Mouse (Mus musculus) midbrain, embryonic 15.5 days (tissue): ENCODE measurements around the gene Slc6a6. TPM values are rescaled to one million over a fixed set of nuclear protein-coding genes. Genes with fewer than 3 reads are reported as not detected.

Source experiments
- ATAC-seq: fragments of 200-750 bp; cut with Nextera tagmentation; replicated peaks from 2 replicates; pipeline ENCODE4 v1.8.0; 2017; ENCODE audit warnings: moderate TSS enrichment
- H3K27ac ChIP-seq: fragments of 300-500 bp; sonication (generic); 2 replicates; pipeline ENCODE4 v1.5.1; 2015; ENCODE audit warnings: mild to moderate bottlenecking, inconsistent platforms
- H3K27me3 ChIP-seq: fragments of 300-500 bp; sonication (generic); replicated peaks from 2 replicates; pipeline ENCODE4 v1.6.1; 2015; ENCODE audit warnings: inconsistent platforms
- H3K36me3 ChIP-seq: fragments of 300-500 bp; sonication (generic); replicated peaks from 2 replicates; pipeline ENCODE4 v1.6.1; 2015; ENCODE audit warnings: inconsistent platforms
- H3K4me1 ChIP-seq: fragments of 300-500 bp; sonication (generic); 2 replicates; pipeline ENCODE4 v1.6.1; 2015; ENCODE audit warnings: inconsistent platforms
- H3K4me2 ChIP-seq: fragments of 300-500 bp; sonication (generic); 2 replicates; pipeline ENCODE4 v1.6.1; 2015; ENCODE audit warnings: inconsistent platforms, mild to moderate bottlenecking, moderate library complexity
- H3K4me3 ChIP-seq: fragments of 300-500 bp; sonication (generic); 2 replicates; pipeline ENCODE4 v1.5.1; 2015; ENCODE audit warnings: mild to moderate bottlenecking, inconsistent platforms
- H3K9ac ChIP-seq: fragments of 300-500 bp; sonication (generic); 2 replicates; pipeline ENCODE4 v1.6.1; 2015; ENCODE audit warnings: mild to moderate bottlenecking, inconsistent platforms
- H3K9me3 ChIP-seq: fragments of 300-500 bp; sonication (generic); 2 replicates; pipeline ENCODE4 v1.6.1; 2016; ENCODE audit warnings: inconsistent platforms
- WGBS: fragments of 180-500 bp; shearing (Covaris S2); methylation state at CpG from one replicate; pipeline ENCODE4 v1.1.7; 2015; ENCODE audit warnings: mixed read lengths; 5-methylcytosine and 5-hydroxymethylcytosine counted together
- polyA plus RNA-seq: library from polyadenylated mRNA; unstranded; fragments of >200 nt; fragmentation: Nextera tagmentation; extraction: Ambion mirVana; gene quantifications from 2 replicates; pipeline ENCODE4 v1.2.1, GENCODE M21; 2015

Slc6a6 gene
- polyA plus RNA-seq, 1 experiment from 2014 or later = 123 TPM

GRCm38 (mm10) chr6:91718603-91719002, 34.8 kb downstream of the Slc6a6 start:
- Histone ChIP-seq H3K36me3 (0 out of 2 replicates have a peak, but pooled peaks cover 5% of the 10 kb centered on the region), H3K4me1 (peaks cover 45% of the 10 kb centered on the region), H3K27me3 (no peaks in the 10 kb centered on the region), H3K9me3 (no peaks in the 10 kb centered on the region), H3K4me2 (no peak overlapping the region), H3K4me3 (no peak overlapping the region), H3K9ac (no peak overlapping the region), H3K27ac (peak overlapping the region; percentile 90)
- no peak for ATAC-seq
- WGBS = 28% methylated on average over 3 of the region's 3 CpGs

- 38% methylated on average over 6 of the region's 6 CpGs for WGBS
Observed at GRCm38 (mm10) chr6:91719042-91719747, 35.3 kb downstream of the Slc6a6 start.

GRCm38 (mm10) chr6:91719865-91720533, 36.1 kb downstream of the Slc6a6 start:
- Histone ChIP-seq H3K27ac (peak overlapping the region; percentile 90), H3K4me1 (peaks cover 42% of the 10 kb centered on the region), H3K4me2 (peak overlapping the region; percentile 28; the same call in 1 of the 2 replicates), H3K27me3 (no peaks in the 10 kb centered on the region), H3K9ac (peak overlapping the region; percentile 9; the same call in 1 of the 2 replicates), H3K4me3 (no peak overlapping the region), H3K9me3 (no peaks in the 10 kb centered on the region), H3K36me3 (peaks cover 16% of the 10 kb centered on the region)
- WGBS = 4% methylated on average over 9 of the region's 9 CpGs
- ATAC-seq = peak; percentile 84

More at GRCm38 (mm10) chr6:91719042-91719747, 35.3 kb downstream of the Slc6a6 start:
- H3K27me3 ChIP-seq = no peaks in the 10 kb centered on the region
- H3K4me3 ChIP-seq = no peak overlapping the region
- no peaks in the 10 kb centered on the region for H3K9me3 ChIP-seq
- no peak overlapping the region for H3K9ac ChIP-seq
- peak overlapping the region; percentile 28; the same call in 1 of the 2 replicates for H3K4me2 ChIP-seq
- H3K36me3 ChIP-seq = peaks cover 8% of the 10 kb centered on the region; the same call in 1 of the 2 replicates
- peak; percentile 79 for ATAC-seq
- peaks cover 42% of the 10 kb centered on the region for H3K4me1 ChIP-seq
- peak overlapping the region; percentile 90 for H3K27ac ChIP-seq

- Histone ChIP-seq H3K9me3 (no peaks in the 10 kb centered on the region), H3K4me3 (no peak overlapping the region), H3K27me3 (no peaks in the 10 kb centered on the region), H3K4me2 (peak overlapping the region; percentile 28; the same call in 1 of the 2 replicates), H3K36me3 (peaks cover 20% of the 10 kb centered on the region), H3K4me1 (peaks cover 42% of the 10 kb centered on the region), H3K9ac (peak overlapping the region; percentile 9; the same call in 1 of the 2 replicates), H3K27ac (peak overlapping the region; percentile 90)
- peak; percentile 31 for ATAC-seq
- 51% methylated on average over 4 of the region's 4 CpGs for WGBS
Observed at GRCm38 (mm10) chr6:91720588-91721214, 36.8 kb downstream of the Slc6a6 start.

GRCm38 (mm10) chr6:91721215-91721701, 37.4 kb downstream of the Slc6a6 start:
- no peak overlapping the region for H3K4me2 ChIP-seq
- peaks cover 26% of the 10 kb centered on the region for H3K36me3 ChIP-seq
- ATAC-seq = no peak
- H3K27ac ChIP-seq = peak overlapping the region; percentile 72
- 25% methylated on average over 11 of the region's 12 CpGs for WGBS
- H3K4me1 ChIP-seq = peaks cover 42% of the 10 kb centered on the region
- H3K9me3 ChIP-seq = no peaks in the 10 kb centered on the region
- no peak overlapping the region for H3K4me3 ChIP-seq
- H3K27me3 ChIP-seq = no peaks in the 10 kb centered on the region
- H3K9ac ChIP-seq = peak overlapping the region; percentile 21; the same call in 1 of the 2 replicates

- Histone ChIP-seq H3K36me3 (peaks cover 32% of the 10 kb centered on the region), H3K27me3 (no peaks in the 10 kb centered on the region), H3K4me2 (no peak overlapping the region), H3K9me3 (no peaks in the 10 kb centered on the region), H3K4me1 (peaks cover 35% of the 10 kb centered on the region), H3K27ac (no peak overlapping the region), H3K4me3 (no peak overlapping the region), H3K9ac (no peak overlapping the region)
- WGBS = 79% methylated on average over 1 of the region's 1 CpGs
- no peak for ATAC-seq
Observed at GRCm38 (mm10) chr6:91727361-91727760, 43.5 kb downstream of the Slc6a6 start.

GRCm38 (mm10) chr6:91728939-91729619, 45.2 kb downstream of the Slc6a6 start:
- Histone ChIP-seq H3K4me3 (no peak overlapping the region), H3K4me1 (peaks cover 35% of the 10 kb centered on the region), H3K27ac (peak overlapping the region; percentile 72), H3K4me2 (no peak overlapping the region), H3K9me3 (no peaks in the 10 kb centered on the region), H3K27me3 (no peaks in the 10 kb centered on the region), H3K36me3 (peaks cover 25% of the 10 kb centered on the region), H3K9ac (no peak overlapping the region)
- WGBS = 24% methylated on average over 6 of the region's 6 CpGs
- ATAC-seq = peak; percentile 62

GRCm38 (mm10) chr6:91729677-91730127, 45.8 kb downstream of the Slc6a6 start:
- H3K4me2 ChIP-seq = no peak overlapping the region
- peaks cover 18% of the 10 kb centered on the region for H3K36me3 ChIP-seq
- H3K9ac ChIP-seq = no peak overlapping the region
- H3K27me3 ChIP-seq = no peaks in the 10 kb centered on the region
- peaks cover 35% of the 10 kb centered on the region for H3K4me1 ChIP-seq
- 5% methylated on average over 12 of the region's 12 CpGs for WGBS
- H3K27ac ChIP-seq = peak overlapping the region; percentile 72
- no peak overlapping the region for H3K4me3 ChIP-seq
- no peaks in the 10 kb centered on the region for H3K9me3 ChIP-seq
- peak; percentile 64 for ATAC-seq

- H3K36me3 ChIP-seq = peaks cover 13% of the 10 kb centered on the region; the same call in 1 of the 2 replicates
- WGBS = 63% methylated on average over 11 of the region's 11 CpGs
- no peak overlapping the region for H3K4me3 ChIP-seq
- no peaks in the 10 kb centered on the region for H3K9me3 ChIP-seq
- H3K4me2 ChIP-seq = no peak overlapping the region
- peaks cover 32% of the 10 kb centered on the region for H3K4me1 ChIP-seq
- no peak overlapping the region for H3K27ac ChIP-seq
- 0 out of 2 replicates have a peak, but pooled peaks have one; percentile 22 for ATAC-seq
- no peaks in the 10 kb centered on the region for H3K27me3 ChIP-seq
- H3K9ac ChIP-seq = no peak overlapping the region
Observed at GRCm38 (mm10) chr6:91732138-91732537, 48.3 kb downstream of the Slc6a6 start.

- WGBS = 70% methylated on average over 5 of the region's 5 CpGs
- ATAC-seq = no peak
- no peak overlapping the region for H3K27ac ChIP-seq
Observed at GRCm38 (mm10) chr6:91736471-91736870, 52.6 kb downstream of the Slc6a6 start.

GRCm38 (mm10) chr6:91737451-91737850, 53.6 kb downstream of the Slc6a6 start:
- no peak for ATAC-seq
- Histone ChIP-seq H3K27me3 (no peaks in the 10 kb centered on the region), H3K4me1 (no peaks in the 10 kb centered on the region), H3K36me3 (peaks cover 34% of the 10 kb centered on the region), H3K4me2 (no peak overlapping the region), H3K27ac (no peak overlapping the region), H3K9ac (no peak overlapping the region), H3K9me3 (no peaks in the 10 kb centered on the region), H3K4me3 (no peak overlapping the region)
- 85% methylated on average over 7 of the region's 7 CpGs for WGBS

More at GRCm38 (mm10) chr6:91736471-91736870, 52.6 kb downstream of the Slc6a6 start:
- H3K4me1 ChIP-seq = peaks cover under 1% of the 10 kb centered on the region; the same call in 1 of the 2 replicates
- no peak overlapping the region for H3K4me2 ChIP-seq
- H3K9me3 ChIP-seq = no peaks in the 10 kb centered on the region
- no peak overlapping the region for H3K4me3 ChIP-seq
- no peak overlapping the region for H3K9ac ChIP-seq
- peaks cover 25% of the 10 kb centered on the region for H3K36me3 ChIP-seq
- H3K27me3 ChIP-seq = no peaks in the 10 kb centered on the region
